Mouse (Mus musculus): ENCODE data around the gene Prkcb. TPM values are rescaled to one million over a fixed set of nuclear protein-coding genes. Genes with fewer than 3 reads are reported as not detected.

Gene Prkcb
- polyA plus RNA-seq, 1 experiment from 2014 or later: 4.6 TPM

- no peak for DNase-seq (ENCODE audit: extremely low spot score, low spot score)
- peaks cover 24% of the 10 kb centered on the region for H3K27me3 ChIP-seq (ENCODE audit: poor library complexity, severe bottlenecking)
- peaks cover 4% of the 10 kb centered on the region for H3K4me1 ChIP-seq
- H3K36me3 ChIP-seq (replicated peaks): no peaks in the 10 kb centered on the region
- no peak overlapping the region for H3K27ac ChIP-seq
- H3K4me3 ChIP-seq: no peak overlapping the region
- 55% methylated on average over 5 of the region's 5 CpGs for WGBS
- no peaks in the 10 kb centered on the region for H3K9me3 ChIP-seq
Measured at GRCm38 (mm10) chr7:122672981-122673380, 384.4 kb downstream of the Prkcb start.

- H3K36me3 ChIP-seq (replicated peaks): no peaks in the 10 kb centered on the region
- no peaks in the 10 kb centered on the region for H3K9me3 ChIP-seq
- no peak overlapping the region for H3K27ac ChIP-seq
- no peak overlapping the region for H3K4me3 ChIP-seq
- 80% methylated on average over 7 of the region's 7 CpGs for WGBS
- no peak for DNase-seq (ENCODE audit: extremely low spot score, low spot score)
- peaks cover 18% of the 10 kb centered on the region for H3K27me3 ChIP-seq (ENCODE audit: poor library complexity, severe bottlenecking)
- H3K4me1 ChIP-seq: peaks cover 4% of the 10 kb centered on the region
Measured at GRCm38 (mm10) chr7:122675207-122675606, 386.7 kb downstream of the Prkcb start.

Other genes with a start within 250 kb of the Prkcb start
- 65.6 and 66.0 TPM in 2 replicates for gene Ubfd1, start 221.6 kb upstream of the Prkcb start, polyA plus RNA-seq (2016; fragmentation: Nextera tagmentation; extraction: Ambion mirVana)
- 18.6 and 20.9 TPM in 2 replicates for gene Ears2, start 221.5 kb upstream of the Prkcb start, polyA plus RNA-seq (2016; fragmentation: Nextera tagmentation; extraction: Ambion mirVana)
- 757 and 765 TPM in 2 replicates for gene Ndufab1, start 186.9 kb upstream of the Prkcb start, polyA plus RNA-seq (2016; fragmentation: Nextera tagmentation; extraction: Ambion mirVana)
- gene Palb2, start 155.8 kb upstream of the Prkcb start, polyA plus RNA-seq (2016; fragmentation: Nextera tagmentation; extraction: Ambion mirVana): 27.1 and 30.0 TPM in 2 replicates
- gene Dctn5, start 155.7 kb upstream of the Prkcb start, polyA plus RNA-seq (2016; fragmentation: Nextera tagmentation; extraction: Ambion mirVana): 118 and 121 TPM in 2 replicates
- 247 and 262 TPM in 2 replicates for gene Plk1, start 129.3 kb upstream of the Prkcb start, polyA plus RNA-seq (2016; fragmentation: Nextera tagmentation; extraction: Ambion mirVana)
- gene Ern2, start 102.5 kb upstream of the Prkcb start, polyA plus RNA-seq (2016; fragmentation: Nextera tagmentation; extraction: Ambion mirVana): not detected in 2 replicates
- gene Chp2, start 69.3 kb upstream of the Prkcb start, polyA plus RNA-seq (2016; fragmentation: Nextera tagmentation; extraction: Ambion mirVana): not detected in 2 replicates

All from forebrain, embryonic 10.5 days (tissue).